Mouse (Mus musculus) stomach, postnatal 0 days (tissue): ENCODE measurements at regions not wholly inside any gene's neighbourhood (a gene's known extent, or its start where the extent isn't known, plus 50 kb on each side); places are given as distances from the start of the nearest gene placed in this dataset.

Experiments used
- ATAC-seq: fragments of 200-750 bp; cut with Nextera tagmentation; 2 replicates; pipeline ENCODE4 v1.8.0; 2017; ENCODE audit not compliant: low FRiP score, low TSS enrichment
- DNase-seq: peaks from one replicate; pipeline ENCODE4 v3.0.0-alpha.2; 2016; ENCODE audit warnings: low spot score
- H3K27ac ChIP-seq: fragments of 300-500 bp; sonication (generic); replicated peaks from 2 replicates; pipeline ENCODE4 v1.5.1; 2014; ENCODE audit warnings: mild to moderate bottlenecking, control low read depth
- H3K27me3 ChIP-seq: fragments of 300-500 bp; sonication (generic); 2 replicates; pipeline ENCODE4 v1.6.1; 2014; ENCODE audit warnings: low read length; ENCODE audit not compliant: control insufficient read depth, insufficient read depth
- H3K36me3 ChIP-seq: fragments of 300-500 bp; sonication (generic); 2 replicates; pipeline ENCODE4 v1.6.1; 2014; ENCODE audit warnings: low read length, mixed read lengths; ENCODE audit not compliant: control insufficient read depth, insufficient read depth
- H3K4me1 ChIP-seq: fragments of 300-500 bp; sonication (generic); replicated peaks from 2 replicates; pipeline ENCODE4 v1.6.1; 2014; ENCODE audit warnings: antibody characterized with exemption; ENCODE audit not compliant: control insufficient read depth, insufficient read depth
- H3K4me2 ChIP-seq: fragments of 300-500 bp; sonication (generic); replicated peaks from 2 replicates; pipeline ENCODE4 v1.6.1; 2014; ENCODE audit warnings: low read depth, mild to moderate bottlenecking, control low read depth, moderate library complexity
- H3K4me3 ChIP-seq: fragments of 300-500 bp; sonication (generic); 2 replicates; pipeline ENCODE4 v1.5.1; 2014; ENCODE audit warnings: low read depth, low read length, control low read depth
- H3K9ac ChIP-seq: fragments of 300-500 bp; sonication (generic); 2 replicates; pipeline ENCODE4 v1.6.1; 2014; ENCODE audit warnings: mild to moderate bottlenecking, low read length, control low read depth, mixed read lengths
- H3K9me3 ChIP-seq: fragments of 300-500 bp; sonication (generic); 2 replicates; pipeline ENCODE4 v1.6.1; 2016; ENCODE audit warnings: low read length; ENCODE audit not compliant: control insufficient read depth
- CTCF ChIP-seq: IDR thresholded peaks from 2 replicates; pipeline ENCODE4 v1.5.1; 2016; ENCODE audit warnings: antibody characterized with exemption, low read depth, mild to moderate bottlenecking, moderate library complexity
- EP300 ChIP-seq: optimal IDR thresholded peaks from 2 replicates; pipeline ENCODE3; 2016; ENCODE audit warnings: antibody characterized with exemption
- WGBS: fragments of 180-500 bp; shearing (Covaris S2); extraction: QIAGEN DNeasy Blood & Tissue Kit; methylation state at CpG from one replicate; pipeline ENCODE4 v1.1.7; 2014; 5-methylcytosine and 5-hydroxymethylcytosine counted together

GRCm38 (mm10) chr13:37142812-37143211 lies 92.8 kb upstream of the F13a1 start:
- DNase-seq (no peak), ATAC-seq (no peak)
- Histone ChIP-seq H3K4me2 (no peak overlapping the region), H3K36me3 (no peaks in the 10 kb centered on the region), H3K4me1 (no peaks in the 10 kb centered on the region), H3K27me3 (no peaks in the 10 kb centered on the region), H3K9me3 (no peaks in the 10 kb centered on the region), H3K9ac (no peak overlapping the region), H3K4me3 (no peak overlapping the region), H3K27ac (no peak overlapping the region)
- WGBS = 82% methylated on average over 2 of the region's 2 CpGs
- no peak for TF ChIP-seq CTCF
- no peak for TF ChIP-seq EP300

- DNase-seq (no peak), ATAC-seq (no peak)
- H3K36me3 ChIP-seq = no peaks in the 10 kb centered on the region
- no peak overlapping the region for H3K4me2 ChIP-seq
- no peak overlapping the region for H3K4me3 ChIP-seq
- no peak overlapping the region for H3K27ac ChIP-seq
- no peaks in the 10 kb centered on the region for H3K9me3 ChIP-seq
- 59% methylated on average over 1 of the region's 1 CpGs for WGBS
- H3K27me3 ChIP-seq = no peaks in the 10 kb centered on the region
- H3K4me1 ChIP-seq = no peaks in the 10 kb centered on the region
- H3K9ac ChIP-seq = no peak overlapping the region
- TF ChIP-seq EP300 = no peak
Observed at GRCm38 (mm10) chr13:37135115-37135514, 85.1 kb upstream of the F13a1 start.

DNA sequence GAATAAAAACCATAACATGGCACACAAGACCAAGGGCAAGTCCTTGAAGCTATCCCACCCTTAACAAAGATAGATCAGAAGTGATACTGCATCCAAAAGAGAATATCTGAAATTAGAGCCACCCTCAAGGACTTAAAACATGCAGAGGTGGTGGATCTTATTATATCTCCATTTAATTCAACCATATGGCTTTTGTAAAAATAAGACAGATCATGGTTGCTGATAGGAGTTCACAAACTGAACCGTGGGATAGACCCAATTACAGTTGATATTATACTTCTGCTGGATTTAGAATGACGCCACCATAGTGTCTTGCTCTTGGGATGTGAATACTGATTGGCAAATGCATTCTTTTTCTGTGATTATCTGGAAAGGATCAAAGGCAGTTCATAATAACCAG lies 84.5 kb upstream of the F13a1 start:
- 82% methylated on average over 2 of the region's 2 CpGs for WGBS
- Histone ChIP-seq H3K36me3 (no peaks in the 10 kb centered on the region), H3K4me1 (no peaks in the 10 kb centered on the region), H3K9me3 (no peaks in the 10 kb centered on the region), H3K27ac (no peak overlapping the region), H3K4me2 (no peak overlapping the region), H3K4me3 (no peak overlapping the region), H3K9ac (no peak overlapping the region), H3K27me3 (no peaks in the 10 kb centered on the region)
- DNase-seq = no peak
- no peak for ATAC-seq
- TF ChIP-seq CTCF = no peak
- TF ChIP-seq EP300 = no peak

DNA sequence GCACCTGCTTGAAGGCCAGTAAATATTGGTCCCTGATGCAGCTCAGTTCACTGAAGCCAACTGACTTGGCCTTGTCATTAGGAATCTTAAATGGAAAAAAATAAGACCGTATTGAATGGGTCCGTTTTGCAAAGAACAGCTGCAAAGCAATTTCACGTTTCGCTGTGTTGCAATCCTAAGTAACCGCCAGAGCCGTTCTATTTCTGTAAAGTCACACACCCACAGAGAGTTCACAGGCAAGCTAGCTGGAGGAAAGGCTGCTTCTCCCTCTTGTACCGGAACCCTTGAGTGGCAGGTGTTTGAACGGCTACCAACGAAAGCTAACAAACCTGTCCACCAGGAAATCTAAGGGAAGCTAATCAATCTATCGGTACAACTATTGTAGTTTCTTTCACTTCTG lies 80.6 kb upstream of the F13a1 start:
- TF ChIP-seq EP300 = no peak
- TF ChIP-seq CTCF = no peak
- 50% methylated on average over 10 of the region's 10 CpGs for WGBS
- no peak overlapping the region; the same call in 1 of the 2 replicates for H3K27ac ChIP-seq

GRCm38 (mm10) chr13:37121602-37122001 lies 71.6 kb upstream of the F13a1 start:
- no peak overlapping the region for H3K4me2 ChIP-seq
- H3K4me3 ChIP-seq = no peak overlapping the region
- no peaks in the 10 kb centered on the region for H3K4me1 ChIP-seq
- no peak for ATAC-seq
- H3K36me3 ChIP-seq = no peaks in the 10 kb centered on the region
- DNase-seq = no peak
- 92% methylated on average over 4 of the region's 4 CpGs for WGBS
- H3K27me3 ChIP-seq = no peaks in the 10 kb centered on the region
- no peaks in the 10 kb centered on the region for H3K9me3 ChIP-seq
- no peak overlapping the region for H3K27ac ChIP-seq
- no peak for TF ChIP-seq CTCF
- no peak overlapping the region for H3K9ac ChIP-seq

More for the DNA sequence above, 80.6 kb upstream of the F13a1 start:
- H3K4me1 ChIP-seq = no peaks in the 10 kb centered on the region
- ATAC-seq (peak; percentile 79; the same call in 1 of the 2 replicates), DNase-seq (peak; percentile 57)
- no peak overlapping the region for H3K9ac ChIP-seq
- no peaks in the 10 kb centered on the region for H3K9me3 ChIP-seq
- H3K4me3 ChIP-seq = no peak overlapping the region
- no peaks in the 10 kb centered on the region for H3K27me3 ChIP-seq
- no peaks in the 10 kb centered on the region for H3K36me3 ChIP-seq
- H3K4me2 ChIP-seq = no peak overlapping the region

DNA sequence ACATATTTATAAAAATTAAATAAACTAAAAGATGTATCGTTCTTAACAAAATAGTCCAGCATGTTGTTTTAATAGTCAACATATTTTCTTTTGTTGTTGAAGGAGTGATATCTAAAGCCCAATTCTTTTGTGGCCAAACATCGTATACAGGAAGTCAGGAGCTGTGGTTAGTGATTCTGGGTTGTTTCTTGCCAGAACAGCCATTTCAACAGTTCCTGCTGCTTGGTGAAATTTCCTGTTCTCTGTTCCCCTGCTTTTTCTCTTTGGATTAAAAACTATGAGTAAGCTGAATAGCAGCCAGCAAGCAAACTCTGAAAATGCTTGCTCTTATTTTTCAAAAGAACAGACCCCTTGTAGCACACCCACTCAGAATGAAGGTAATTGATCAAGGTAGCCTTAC lies 70.2 kb upstream of the F13a1 start:
- no peak for TF ChIP-seq CTCF
- no peak for TF ChIP-seq EP300
- DNase-seq (no peak), ATAC-seq (no peak)
- no peak overlapping the region for H3K4me3 ChIP-seq
- H3K4me1 ChIP-seq = no peaks in the 10 kb centered on the region
- no peak overlapping the region for H3K9ac ChIP-seq
- no peak overlapping the region for H3K27ac ChIP-seq
- no peaks in the 10 kb centered on the region for H3K36me3 ChIP-seq
- WGBS = 75% methylated on average over 2 of the region's 2 CpGs
- no peaks in the 10 kb centered on the region for H3K9me3 ChIP-seq
- H3K27me3 ChIP-seq = no peaks in the 10 kb centered on the region
- H3K4me2 ChIP-seq = no peak overlapping the region
